Mouse (Mus musculus) heart, adult 9 months (tissue): ENCODE data around the gene Zfp704.
A peak's percentile ranks its signal among the peaks of the same experiment; 100 is the strongest.

Experiments used
- DNase-seq, 2 experiments: peaks; one replicate each; pipeline ENCODE4 v3.0.0; 2022; ENCODE audit warnings: low spot score in 2 of 2

Zfp704 gene

DNA sequence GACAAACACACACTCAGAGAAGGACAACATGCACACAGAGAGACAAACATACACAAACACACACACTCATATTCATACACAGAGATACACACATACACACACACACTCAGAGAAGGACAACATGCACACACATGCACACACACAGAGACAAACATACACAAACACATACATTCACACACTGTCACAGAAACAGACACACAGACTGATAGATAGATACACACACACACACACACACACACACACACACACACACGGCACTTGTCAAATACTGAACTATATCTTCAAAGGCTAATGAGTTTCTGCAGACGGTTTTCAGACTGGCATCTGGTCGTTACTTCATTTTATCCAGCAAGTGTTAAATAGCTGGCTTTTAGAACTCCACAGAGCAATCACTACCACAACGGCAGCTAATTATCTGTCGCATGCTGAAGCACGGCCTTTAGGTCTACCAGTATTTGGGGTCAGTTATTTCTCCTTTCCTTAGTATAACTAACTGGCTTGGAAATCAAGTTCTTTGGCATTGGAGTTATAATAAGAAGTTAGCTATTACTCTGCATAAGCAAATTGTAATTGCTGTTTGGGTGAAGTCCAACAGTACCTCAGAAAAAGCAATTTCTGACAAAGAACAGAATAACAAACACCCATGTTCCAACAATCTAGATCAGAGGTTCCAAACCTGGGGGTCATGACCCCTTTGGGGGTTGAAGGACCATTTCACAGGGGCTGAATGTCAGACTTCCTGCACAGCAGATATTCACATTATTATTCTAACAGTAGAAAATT is 51.9 kb downstream of the Zfp704 start:
- DNase-seq = no peak

DNA sequence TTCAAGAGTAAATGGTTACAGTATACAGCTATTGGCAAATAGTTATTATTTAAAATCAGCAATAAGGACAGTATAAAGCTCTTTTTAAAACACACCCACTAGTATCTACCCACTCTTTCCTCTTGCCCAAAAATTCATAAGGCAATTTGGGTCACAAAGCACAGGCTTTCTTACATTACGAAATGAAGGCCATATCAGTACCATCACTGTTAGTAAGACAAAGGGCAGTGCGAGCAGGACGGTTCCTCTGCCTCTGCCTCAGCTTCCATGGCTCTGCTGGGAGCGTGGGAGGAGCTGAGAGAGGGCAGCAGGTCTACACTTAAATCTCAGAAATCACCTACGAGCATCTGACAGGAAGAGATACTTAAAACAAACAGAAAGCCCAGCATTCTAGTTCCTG is 53.7 kb downstream of the Zfp704 start:
- no peak for DNase-seq

GRCm38 (mm10) chr3:9554916-9555315 is 55.0 kb downstream of the Zfp704 start:
- no peak for DNase-seq

- no peak for DNase-seq
These were observed 57.6 kb downstream of the Zfp704 start for GRCm38 (mm10) chr3:9552332-9552731.

DNA sequence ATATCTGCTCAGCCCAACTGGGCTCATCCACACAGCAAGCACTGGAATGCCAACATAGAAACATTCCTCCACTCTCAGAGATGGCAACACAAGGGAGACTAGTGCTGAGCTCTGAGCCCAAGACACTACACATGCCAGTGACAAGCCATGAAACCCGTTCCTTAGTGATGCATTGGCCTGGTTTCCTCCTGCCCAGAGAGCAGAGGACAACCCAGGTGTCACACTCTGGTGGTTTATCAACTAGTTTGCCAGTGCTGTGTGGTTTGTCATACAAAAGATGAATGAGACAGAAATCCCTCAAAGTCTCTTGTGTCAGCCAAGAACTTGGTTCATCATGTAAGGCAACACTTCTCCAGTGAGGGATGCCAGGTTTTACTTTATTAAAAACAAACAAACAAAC is 59.0 kb downstream of the Zfp704 start:
- DNase-seq = no peak

DNA sequence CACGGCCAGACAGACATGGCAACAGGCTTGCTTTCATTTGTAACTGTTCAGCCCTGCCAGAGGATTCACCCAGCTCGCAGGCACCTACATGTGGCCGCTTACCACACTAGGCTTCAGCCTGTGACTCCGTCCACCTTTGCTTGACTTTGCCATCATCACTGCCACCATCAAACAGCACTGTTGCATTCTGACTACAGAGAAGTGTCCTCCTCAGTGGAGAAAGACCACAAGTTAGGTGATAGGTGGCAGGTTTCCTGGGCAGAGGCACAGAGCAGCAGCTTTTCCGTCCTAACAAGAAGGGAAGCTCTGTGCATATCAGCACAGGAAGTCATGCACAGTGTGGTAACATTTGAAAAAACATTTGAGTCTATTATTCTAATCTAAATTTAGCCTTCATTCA is 60.1 kb downstream of the Zfp704 start:
- DNase-seq = no peak

GRCm38 (mm10) chr3:9548188-9548587 is 61.7 kb downstream of the Zfp704 start:
- no peak for DNase-seq

DNA sequence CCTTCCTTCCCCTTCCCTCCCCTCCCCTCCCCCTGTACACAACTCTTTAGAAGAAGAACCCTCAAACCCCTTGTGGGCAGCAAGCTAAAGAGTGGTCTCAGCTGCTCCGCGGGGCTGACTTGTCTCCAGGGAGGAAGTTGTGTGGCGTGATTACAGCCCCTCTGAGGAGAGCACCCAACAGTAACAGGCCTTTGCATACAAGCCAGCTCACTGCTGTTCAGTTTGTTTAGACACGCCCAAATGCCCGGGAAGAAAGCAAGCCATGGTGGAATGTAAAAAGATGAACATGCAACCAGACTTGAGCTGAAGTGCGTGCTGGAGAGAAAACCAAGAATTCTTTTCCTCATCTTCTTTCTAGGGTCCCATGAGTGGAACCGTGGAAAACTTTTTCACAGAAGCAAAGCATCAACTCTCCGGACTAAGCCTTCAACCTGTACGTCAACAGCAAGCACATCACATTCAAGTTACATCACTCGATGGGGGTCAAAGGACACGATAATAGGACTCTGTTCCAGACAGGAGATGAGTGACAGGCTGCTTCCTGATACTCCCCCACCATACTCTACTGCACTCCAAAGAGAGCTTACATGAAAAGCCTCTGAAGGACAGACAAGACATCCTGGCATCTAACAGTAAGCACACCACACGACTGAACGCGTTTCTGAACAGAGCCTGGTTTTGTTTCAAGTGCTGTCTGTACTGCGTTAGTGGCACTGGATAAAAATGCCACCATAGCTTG is 62.8 kb downstream of the Zfp704 start:
- DNase-seq = no peak

- no peak for DNase-seq
These were observed 65.5 kb downstream of the Zfp704 start for GRCm38 (mm10) chr3:9544421-9544820.

DNA sequence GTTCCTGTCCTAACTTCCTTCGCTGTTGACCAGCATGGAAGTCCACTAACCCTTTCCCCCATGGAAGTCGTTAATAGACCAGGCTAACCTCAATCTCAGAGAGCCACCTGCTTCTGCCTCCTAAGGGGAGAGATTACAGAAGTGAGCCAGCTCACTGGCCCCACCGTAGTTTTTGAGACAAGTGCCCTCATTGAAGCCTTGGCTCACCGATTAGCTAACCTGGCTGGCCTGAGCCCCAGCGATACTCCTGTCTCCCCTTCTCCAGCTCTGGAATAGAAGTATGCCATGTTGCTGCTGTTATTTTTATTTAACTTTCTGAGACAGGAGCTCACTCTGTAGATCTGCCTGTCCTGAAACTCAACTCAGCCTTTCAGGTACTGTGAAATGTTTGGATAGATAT is 66.0 kb downstream of the Zfp704 start:
- no peak for DNase-seq

DNA sequence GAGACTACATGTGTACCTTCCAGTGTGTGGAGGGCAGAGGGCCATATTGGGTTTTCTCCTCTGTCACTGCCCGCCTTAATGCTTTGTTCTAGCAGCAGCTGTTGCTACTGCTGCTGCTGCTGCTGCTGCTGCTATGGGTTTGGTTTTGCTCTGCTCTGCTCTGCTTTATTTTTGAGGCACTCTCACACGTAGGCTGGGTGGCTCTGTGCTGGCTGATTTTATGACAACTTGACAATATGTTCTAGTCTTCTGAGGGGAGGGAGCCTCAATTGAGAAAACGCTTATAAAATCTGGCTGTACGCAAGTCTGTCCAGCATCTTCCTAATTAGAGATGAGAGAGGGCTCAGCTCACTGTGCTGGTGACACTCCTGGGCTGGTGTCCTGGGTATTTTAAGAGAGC is 66.4 kb downstream of the Zfp704 start:
- DNase-seq = no peak

DNA sequence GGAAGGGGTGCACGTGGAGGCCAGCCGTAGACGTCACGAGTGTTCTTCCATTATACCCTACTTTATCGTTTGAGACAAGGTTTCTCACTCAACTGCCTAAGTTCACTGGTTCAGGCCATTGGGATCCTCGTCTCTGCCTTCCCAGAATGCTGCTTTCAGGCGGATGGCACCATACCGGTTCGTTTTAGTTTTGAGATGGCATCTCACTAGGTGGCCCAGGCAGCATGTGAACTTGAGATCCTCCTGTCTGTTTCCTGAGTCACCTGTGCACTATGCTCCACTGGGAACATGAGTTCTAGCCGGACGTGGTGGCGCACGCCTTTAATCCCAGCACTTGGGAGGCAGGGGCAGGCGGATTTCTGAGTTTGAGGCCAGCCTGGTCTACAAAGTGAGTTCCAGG is 68.3 kb downstream of the Zfp704 start:
- DNase-seq = no peak

GRCm38 (mm10) chr3:9538510-9538909 is 71.4 kb downstream of the Zfp704 start:
- DNase-seq = no peak

GRCm38 (mm10) chr3:9537889-9538288 is 72.0 kb downstream of the Zfp704 start:
- no peak for DNase-seq

DNA sequence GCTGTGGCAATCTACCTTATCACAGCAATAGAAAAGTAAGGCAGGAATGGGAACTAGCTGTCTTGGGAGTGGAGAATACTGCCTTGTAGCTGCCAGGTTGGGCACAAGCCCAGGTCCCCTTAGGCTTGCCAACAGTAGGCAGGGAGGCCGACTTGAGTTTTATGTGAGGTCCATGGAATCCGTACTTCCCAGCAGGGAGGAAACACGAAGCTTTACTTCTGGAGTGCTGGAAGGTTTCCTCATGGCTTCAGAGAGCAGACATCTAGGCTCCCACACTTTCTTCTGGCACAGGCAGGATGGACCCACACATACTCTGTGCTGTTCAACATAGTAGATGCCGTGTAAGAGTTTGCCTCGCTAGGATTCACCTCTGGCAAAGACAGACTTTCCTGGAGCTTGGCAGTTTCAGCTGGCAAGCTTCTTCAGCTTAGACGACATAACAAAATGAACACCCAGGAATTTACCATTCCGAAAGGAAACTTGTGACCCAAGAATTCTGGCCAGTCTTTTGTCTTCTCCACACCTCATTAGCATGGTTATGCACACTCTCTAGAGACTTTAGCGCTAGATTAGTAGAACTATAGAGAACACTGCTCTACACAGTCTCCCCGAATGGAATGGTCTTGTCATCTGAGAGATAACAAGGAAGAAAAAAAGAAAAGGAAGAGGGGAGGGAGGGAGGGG is 79.6 kb downstream of the Zfp704 start:
- DNase-seq = no peak

DNA sequence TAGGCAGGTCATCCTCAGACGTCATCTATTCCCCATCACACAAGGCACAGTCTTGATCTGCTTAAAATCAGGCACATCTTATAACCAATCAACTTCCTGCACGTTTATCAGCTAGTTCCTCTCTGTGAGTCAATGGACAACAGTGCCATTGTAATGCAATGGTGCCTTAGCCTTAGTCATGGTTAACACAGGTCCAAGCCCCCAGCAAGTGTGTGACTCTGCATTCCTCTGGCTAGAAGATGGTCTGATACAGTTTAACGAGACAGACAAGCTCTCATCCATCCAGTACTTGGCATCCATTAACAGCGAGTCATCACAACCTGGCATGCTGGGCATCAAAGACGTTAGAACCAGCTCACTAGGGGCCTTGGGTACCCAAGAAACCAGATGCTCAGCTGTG is 85.5 kb downstream of the Zfp704 start:
- DNase-seq = no peak

GRCm38 (mm10) chr3:9523081-9523932 is 86.6 kb downstream of the Zfp704 start:
- DNase-seq = no peak

GRCm38 (mm10) chr3:9522009-9522408 is 87.9 kb downstream of the Zfp704 start:
- no peak for DNase-seq

DNA sequence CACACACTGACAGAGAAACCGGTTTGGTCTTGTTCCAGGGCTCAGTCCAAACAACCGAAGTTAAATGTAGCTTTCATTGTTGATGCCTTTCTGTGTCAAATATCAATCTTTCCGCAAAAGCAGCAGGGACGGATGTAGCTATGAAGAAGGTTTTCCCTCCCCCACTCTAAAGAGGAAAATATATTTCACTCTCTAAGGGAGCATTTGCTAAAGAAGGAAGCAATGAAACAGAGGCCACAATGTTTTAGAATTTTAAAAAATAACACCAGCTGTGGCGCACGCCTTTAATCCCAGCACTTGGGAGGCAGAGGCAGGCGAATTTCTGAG is 89.2 kb downstream of the Zfp704 start:
- no peak for DNase-seq

- DNase-seq = peak; percentile 54 to 71
These were observed 89.7 kb downstream of the Zfp704 start for GRCm38 (mm10) chr3:9520051-9520727.

DNA sequence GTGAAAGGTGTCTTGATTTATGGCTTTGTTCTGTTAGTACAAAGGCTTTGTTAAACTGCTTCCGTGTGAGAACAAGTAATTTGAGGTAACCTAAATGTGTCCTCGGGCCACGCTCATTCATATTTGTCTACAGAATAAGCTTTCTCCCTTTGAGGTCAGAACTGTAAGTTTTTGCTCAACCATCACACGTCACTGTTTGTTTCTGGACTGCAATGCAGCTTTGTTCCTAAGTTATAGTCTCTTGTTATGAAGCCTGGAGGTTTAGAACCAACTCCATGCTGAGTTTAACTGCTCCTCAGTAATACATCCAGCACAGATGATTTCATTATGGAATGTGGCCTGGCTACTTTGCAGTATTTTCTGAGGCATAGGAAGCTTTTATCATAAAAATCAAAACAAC is 90.4 kb downstream of the Zfp704 start:
- no peak for DNase-seq
